Mouse (Mus musculus) liver, postnatal 0 days (tissue): Measurements from ENCODE around the gene Trpm6. TPM values are rescaled to one million over a fixed set of nuclear protein-coding genes. Genes with fewer than 3 reads are reported as not detected.

Experiments used
- ATAC-seq: fragments of 200-750 bp; cut with Nextera tagmentation; 2 replicates; pipeline ENCODE4 v1.8.0; 2017; ENCODE audit warnings: mild to moderate bottlenecking, moderate library complexity
- DNase-seq: peaks from one replicate; pipeline ENCODE4 v3.0.0-alpha.2; 2016
- H3K27ac ChIP-seq: fragments of 300-500 bp; sonication (generic); 2 replicates; pipeline ENCODE4 v1.5.1; 2014; ENCODE audit warnings: antibody characterized with exemption, moderate library complexity, mild to moderate bottlenecking, low read depth
- H3K27me3 ChIP-seq: fragments of 300-500 bp; sonication (generic); 2 replicates; pipeline ENCODE4 v1.6.1; 2014; ENCODE audit warnings: low read length, control low read depth, mixed read lengths; ENCODE audit not compliant: insufficient read depth
- H3K36me3 ChIP-seq: fragments of 300-500 bp; sonication (generic); replicated peaks from 2 replicates; pipeline ENCODE4 v1.6.1; 2014; ENCODE audit warnings: mild to moderate bottlenecking, control low read depth, low read length, moderate library complexity, mixed read lengths; ENCODE audit not compliant: insufficient read depth
- H3K4me1 ChIP-seq: fragments of 300-500 bp; sonication (generic); 2 replicates; pipeline ENCODE4 v1.6.1; 2014; ENCODE audit warnings: antibody characterized with exemption, mild to moderate bottlenecking, control low read depth; ENCODE audit not compliant: insufficient read depth
- H3K4me2 ChIP-seq: fragments of 300-500 bp; sonication (generic); 2 replicates; pipeline ENCODE4 v1.6.1; 2014; ENCODE audit warnings: low read depth, mild to moderate bottlenecking, low read length, moderate library complexity, mixed read lengths
- H3K4me3 ChIP-seq: fragments of 300-500 bp; sonication (generic); 2 replicates; pipeline ENCODE4 v1.5.1; 2014; ENCODE audit warnings: low read depth, low read length
- H3K9ac ChIP-seq: fragments of 300-500 bp; sonication (generic); replicated peaks from 2 replicates; pipeline ENCODE4 v1.6.1; 2014; ENCODE audit warnings: mild to moderate bottlenecking, moderate library complexity
- H3K9me3 ChIP-seq: fragments of 300-500 bp; sonication (generic); 2 replicates; pipeline ENCODE4 v1.6.1; 2016; ENCODE audit warnings: mild to moderate bottlenecking, control low read depth, low read length, mixed read lengths
- CTCF ChIP-seq: sonication (generic); IDR thresholded peaks from 2 replicates; pipeline ENCODE4 v1.5.1; 2016; ENCODE audit warnings: antibody characterized with exemption, low read depth
- EP300 ChIP-seq: IDR thresholded peaks from 2 replicates; pipeline ENCODE4 v1.6.1; 2016; ENCODE audit warnings: antibody characterized with exemption, low read depth, mild to moderate bottlenecking
- WGBS: fragments of 180-500 bp; shearing (Covaris S2); extraction: QIAGEN DNeasy Blood & Tissue Kit; methylation state at CpG from one replicate; pipeline ENCODE4 v1.1.7; 2014; ENCODE audit not compliant: insufficient replicate concordance; 5-methylcytosine and 5-hydroxymethylcytosine counted together
- polyA plus RNA-seq: library from polyadenylated mRNA; unstranded; fragments of >200 nt; fragmentation: Nextera tagmentation; extraction: Ambion mirVana; gene quantifications from 2 replicates; pipeline ENCODE4 v1.2.1, GENCODE M21; 2015

The Trpm6 gene
- polyA plus RNA-seq, 1 experiment from 2014 or later: 0.05 TPM

DNA sequence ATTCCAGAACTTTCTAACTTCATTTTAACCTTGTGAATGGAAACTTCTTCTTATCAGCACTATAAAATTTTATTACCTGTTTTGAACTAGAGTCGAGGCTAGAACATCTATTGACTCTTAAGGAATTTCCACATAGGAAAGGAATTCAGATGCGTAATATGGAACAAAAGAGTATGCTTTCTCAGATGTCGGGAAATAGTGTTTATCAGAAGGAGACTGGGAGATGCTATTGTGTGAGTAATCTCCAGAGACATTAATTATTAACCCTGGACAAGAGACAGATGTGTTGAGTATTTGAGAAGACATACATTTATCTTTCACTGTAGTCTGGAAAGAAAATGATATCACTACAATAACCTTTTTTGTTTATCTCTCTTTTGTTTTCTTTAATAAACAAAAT is 61.5 kb downstream of the Trpm6 start:
- Histone ChIP-seq H3K9ac (no peak overlapping the region), H3K4me3 (no peak overlapping the region), H3K27ac (no peak overlapping the region), H3K4me1 (no peaks in the 10 kb centered on the region), H3K9me3 (no peaks in the 10 kb centered on the region), H3K36me3 (no peaks in the 10 kb centered on the region), H3K27me3 (no peaks in the 10 kb centered on the region), H3K4me2 (no peak overlapping the region)
- TF ChIP-seq EP300: no peak
- TF ChIP-seq CTCF: no peak
- 64% methylated on average over 3 of the region's 3 CpGs for WGBS
- no peak for ATAC-seq
- DNase-seq: no peak

DNA sequence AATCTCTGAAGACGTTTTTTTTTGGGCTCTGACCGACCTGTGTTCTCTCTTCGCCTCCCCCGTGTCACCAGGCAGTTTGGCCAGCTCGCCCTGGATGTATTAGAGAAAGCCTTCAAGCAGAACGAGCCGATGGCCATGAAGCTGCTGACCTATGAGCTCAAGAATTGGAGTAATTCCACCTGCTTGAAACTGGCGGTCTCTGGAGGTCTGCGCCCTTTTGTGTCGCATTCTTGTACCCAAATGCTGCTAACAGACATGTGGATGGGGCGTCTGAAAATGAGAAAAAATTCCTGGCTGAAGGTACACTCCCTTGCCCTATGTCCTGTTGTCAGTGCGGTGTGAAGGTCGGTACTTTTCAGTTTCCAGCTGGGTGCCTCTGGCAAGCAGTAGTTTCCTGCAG is 65.4 kb downstream of the Trpm6 start:
- 71% methylated on average over 13 of the region's 13 CpGs for WGBS

DNA sequence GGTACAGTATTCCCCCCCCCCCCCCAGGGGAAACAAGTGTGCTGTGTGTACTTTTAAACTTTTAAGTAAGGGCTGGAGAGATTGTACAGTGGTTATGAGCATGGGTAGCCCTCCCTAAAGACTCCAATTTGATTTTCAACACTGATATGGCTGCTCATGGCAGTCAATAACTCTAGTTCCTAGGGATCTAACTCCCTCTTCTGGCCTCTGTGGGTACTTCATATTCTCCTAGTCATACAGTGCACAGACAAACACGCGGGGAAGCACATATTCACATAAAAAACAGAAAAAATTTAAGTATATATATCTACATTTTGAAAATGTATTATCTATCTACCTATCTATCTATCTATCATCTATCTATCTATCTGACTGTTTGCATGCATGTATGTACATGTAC is 67.6 kb downstream of the Trpm6 start:
- ATAC-seq (no peak), DNase-seq (no peak)
- Histone ChIP-seq H3K27ac (no peak overlapping the region), H3K4me3 (no peak overlapping the region), H3K9me3 (no peaks in the 10 kb centered on the region), H3K4me2 (no peak overlapping the region), H3K4me1 (no peaks in the 10 kb centered on the region), H3K9ac (no peak overlapping the region), H3K36me3 (no peaks in the 10 kb centered on the region), H3K27me3 (no peaks in the 10 kb centered on the region)
- peak; percentile 25; the same call in 1 of the 2 replicates for TF ChIP-seq CTCF
- TF ChIP-seq EP300: no peak
- WGBS: 64% methylated on average over 2 of the region's 2 CpGs

More for the DNA sequence above, 65.4 kb downstream of the Trpm6 start:
- Histone ChIP-seq H3K27ac (no peak overlapping the region), H3K4me2 (no peak overlapping the region), H3K4me1 (no peaks in the 10 kb centered on the region), H3K9me3 (no peaks in the 10 kb centered on the region), H3K4me3 (no peak overlapping the region), H3K27me3 (no peaks in the 10 kb centered on the region), H3K36me3 (no peaks in the 10 kb centered on the region), H3K9ac (no peak overlapping the region)
- DNase-seq (no peak), ATAC-seq (no peak)
- TF ChIP-seq EP300 (no peak), CTCF (no peak)

DNA sequence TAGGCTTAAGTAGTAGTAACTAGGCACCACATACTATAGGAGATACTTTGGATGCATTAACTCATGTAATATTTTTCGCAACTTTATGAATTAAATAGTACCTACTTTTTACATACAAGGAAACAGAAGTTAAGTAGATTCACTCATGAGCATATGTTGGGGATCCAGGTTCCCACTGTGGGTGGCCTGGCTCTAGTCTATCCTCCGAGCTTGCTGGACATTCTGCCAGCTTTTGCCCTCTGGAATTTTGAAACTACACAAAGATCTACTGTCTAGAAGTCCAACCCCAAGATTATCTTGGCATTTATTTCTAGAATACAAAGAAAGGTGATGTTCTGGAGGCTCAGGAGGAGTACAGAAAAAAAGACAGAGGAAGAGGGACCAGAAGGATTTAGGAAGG is 78.8 kb downstream of the Trpm6 start:
- ATAC-seq (no peak), DNase-seq (no peak)
- Histone ChIP-seq H3K27ac (no peak overlapping the region), H3K9me3 (no peaks in the 10 kb centered on the region), H3K27me3 (no peaks in the 10 kb centered on the region), H3K4me2 (no peak overlapping the region), H3K4me1 (no peaks in the 10 kb centered on the region), H3K9ac (no peak overlapping the region), H3K36me3 (no peaks in the 10 kb centered on the region), H3K4me3 (no peak overlapping the region)
- 74% methylated on average over 2 of the region's 2 CpGs for whole genome bisulfite sequencing
- no peak for TF ChIP-seq CTCF

DNA sequence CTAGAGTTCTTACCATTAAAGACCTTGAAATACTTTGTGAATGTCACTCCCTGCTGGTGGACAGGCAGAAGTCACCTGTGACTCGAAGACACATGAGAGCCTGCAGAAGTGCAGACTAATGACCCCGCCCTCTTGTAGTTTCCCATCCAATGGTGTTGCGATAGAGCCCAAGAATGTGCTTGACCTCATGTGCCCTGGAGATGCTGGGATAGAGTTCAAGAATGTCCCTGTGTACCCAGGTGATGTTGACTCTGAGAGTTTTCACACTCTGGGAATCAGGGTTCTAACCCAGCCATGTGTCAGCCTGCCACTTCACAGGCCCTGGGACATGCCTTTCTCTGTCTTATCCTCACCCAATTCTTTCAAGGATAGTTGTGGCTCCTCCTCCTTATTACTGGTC is 81.4 kb downstream of the Trpm6 start:
- H3K4me3 ChIP-seq: no peak overlapping the region
- H3K27ac ChIP-seq: no peak overlapping the region
- H3K36me3 ChIP-seq: no peaks in the 10 kb centered on the region
- no peaks in the 10 kb centered on the region for H3K9me3 ChIP-seq
- no peaks in the 10 kb centered on the region for H3K4me1 ChIP-seq
- DNase-seq: no peak
- H3K4me2 ChIP-seq: no peak overlapping the region
- no peak for TF ChIP-seq EP300
- TF ChIP-seq CTCF: no peak
- H3K9ac ChIP-seq: no peak overlapping the region
- no peak for ATAC-seq
- 57% methylated on average over 3 of the region's 3 CpGs for WGBS
- no peaks in the 10 kb centered on the region for H3K27me3 ChIP-seq

DNA sequence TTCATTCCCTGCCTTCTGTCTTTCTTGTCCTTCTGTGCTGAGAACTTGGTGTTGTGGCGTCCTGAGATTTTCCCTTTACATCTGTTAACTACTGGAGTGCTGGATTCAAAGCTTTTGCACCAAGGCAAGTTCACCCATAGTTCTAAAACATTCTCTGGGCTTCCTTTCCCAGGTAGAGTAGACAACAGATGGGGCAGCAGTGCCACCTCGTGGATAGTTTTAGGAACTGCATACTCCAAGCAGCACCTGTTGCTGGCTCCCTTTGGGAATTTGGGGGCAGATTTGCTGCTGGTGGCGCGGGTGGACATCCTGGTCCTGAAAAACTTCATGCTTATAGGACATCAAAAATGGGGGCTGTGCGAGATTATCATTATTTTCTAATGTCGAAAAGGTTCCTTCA is 85.2 kb downstream of the Trpm6 start:
- Histone ChIP-seq H3K4me3 (no peak overlapping the region), H3K9me3 (no peaks in the 10 kb centered on the region), H3K27ac (no peak overlapping the region), H3K36me3 (no peaks in the 10 kb centered on the region), H3K9ac (no peak overlapping the region), H3K4me1 (no peaks in the 10 kb centered on the region), H3K4me2 (no peak overlapping the region), H3K27me3 (no peaks in the 10 kb centered on the region)
- DNase-seq: peak; percentile 69
- 10% methylated on average over 6 of the region's 6 CpGs for WGBS
- TF ChIP-seq CTCF (peak; percentile 91), EP300 (no peak)
- ATAC-seq: no peak

DNA sequence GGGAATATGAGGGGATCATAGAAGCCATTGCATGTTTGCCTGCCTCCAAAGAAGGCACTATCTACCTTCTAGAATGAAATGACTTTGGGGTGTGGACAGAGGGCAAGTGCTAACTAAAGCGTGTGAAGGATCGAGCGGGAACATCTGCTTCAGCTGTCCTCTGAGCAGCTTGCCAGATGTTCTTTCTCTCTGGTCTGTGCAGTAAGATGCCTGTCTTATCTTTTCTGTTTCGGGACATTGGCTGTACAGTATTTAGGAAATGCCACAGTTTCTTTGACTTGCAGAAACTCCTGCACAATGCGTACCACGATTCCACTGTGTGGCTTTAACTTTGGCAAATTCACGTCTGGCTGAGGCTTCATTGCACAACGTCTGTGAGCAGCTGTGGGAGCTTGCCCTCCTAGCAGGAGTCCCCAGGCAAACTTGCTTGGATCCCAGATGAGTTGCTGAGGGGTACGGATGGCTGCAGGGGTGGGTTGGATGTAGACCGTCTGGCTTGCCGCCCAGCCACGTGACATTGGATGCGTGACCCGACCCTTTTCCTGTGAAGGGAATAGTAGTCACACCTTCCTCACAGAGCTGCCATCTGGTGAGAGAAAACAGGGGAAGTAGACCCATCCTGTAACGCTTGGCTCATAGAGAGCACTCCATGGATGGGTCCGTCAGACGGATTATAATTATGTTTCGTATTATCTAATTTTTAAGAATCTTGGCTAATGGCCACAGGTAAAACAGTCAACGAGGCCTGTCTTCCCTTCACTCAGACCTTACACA is 92.2 kb downstream of the Trpm6 start:
- Histone ChIP-seq H3K4me1 (no peaks in the 10 kb centered on the region), H3K4me3 (no peak overlapping the region), H3K27me3 (no peaks in the 10 kb centered on the region), H3K4me2 (no peak overlapping the region), H3K9ac (no peak overlapping the region), H3K27ac (no peak overlapping the region), H3K36me3 (no peaks in the 10 kb centered on the region), H3K9me3 (no peaks in the 10 kb centered on the region)
- WGBS: 68% methylated on average over 19 of the region's 19 CpGs
- DNase-seq (no peak), ATAC-seq (no peak)
- no peak for TF ChIP-seq EP300
- TF ChIP-seq CTCF: no peak
